Mouse (Mus musculus) heart, postnatal 25 days (tissue): ENCODE measurements around the gene 1700020N01Rik. TPM values are rescaled to one million over a fixed set of nuclear protein-coding genes. Genes with fewer than 3 reads are reported as not detected.

Experiments used
- DNase-seq: peaks from one replicate; pipeline ENCODE4 v3.0.0; 2022; ENCODE audit warnings: low spot score
- intact Hi-C: fragments of 180-260 bp; cut with DNase I; formaldehyde crosslinking; loops from one replicate; pipeline ENCODE4 v1.15.1; 2025
- total RNA-seq, 2 experiments: library from RNA; stranded (reverse); gene quantifications; 2 replicates each; pipeline ENCODE4 v1.2.3; 2021

1700020N01Rik gene
- total RNA-seq, 2 experiments from 2014 or later: not detected

DNA sequence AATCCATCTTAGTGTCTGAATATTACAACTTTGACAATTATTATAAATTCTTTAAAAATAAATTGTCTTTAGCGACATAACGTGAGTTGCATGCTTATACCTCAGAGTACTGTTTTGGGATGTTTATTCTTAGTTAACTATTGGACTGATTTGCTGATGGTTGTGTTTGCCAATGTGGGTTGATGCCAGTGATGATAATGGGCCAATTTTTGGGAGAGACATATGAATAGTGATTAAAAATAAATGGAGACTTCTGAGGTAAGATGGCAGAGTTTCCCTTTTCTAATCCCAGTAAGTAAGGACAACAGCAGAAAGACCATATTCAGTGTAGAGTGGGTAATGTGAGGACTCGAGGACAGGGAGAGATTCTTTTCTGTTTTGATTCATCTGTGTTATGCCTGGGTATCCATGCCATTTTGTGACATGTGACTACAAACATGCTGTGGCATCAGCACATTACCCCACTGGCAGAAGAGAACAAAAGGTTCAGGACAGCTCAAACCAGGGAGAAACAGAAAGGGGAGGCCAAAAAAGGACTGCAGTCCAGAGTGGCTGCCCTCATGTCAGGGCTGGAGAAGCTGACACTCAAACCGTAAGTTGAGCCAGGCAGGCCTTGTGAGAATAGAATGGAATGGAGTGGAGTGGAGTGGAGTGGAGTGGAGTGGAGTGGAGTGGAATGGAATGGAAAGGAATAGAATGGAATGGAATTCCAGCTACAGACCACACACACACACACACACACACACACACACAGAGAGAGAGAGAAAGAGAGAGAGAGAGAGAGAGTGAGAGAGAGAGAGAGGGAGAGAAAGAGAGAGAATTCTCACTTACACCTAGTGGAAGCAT is 4.7 kb upstream of the 1700020N01Rik start:
- intact Hi-C loops: no loop called here

DNA sequence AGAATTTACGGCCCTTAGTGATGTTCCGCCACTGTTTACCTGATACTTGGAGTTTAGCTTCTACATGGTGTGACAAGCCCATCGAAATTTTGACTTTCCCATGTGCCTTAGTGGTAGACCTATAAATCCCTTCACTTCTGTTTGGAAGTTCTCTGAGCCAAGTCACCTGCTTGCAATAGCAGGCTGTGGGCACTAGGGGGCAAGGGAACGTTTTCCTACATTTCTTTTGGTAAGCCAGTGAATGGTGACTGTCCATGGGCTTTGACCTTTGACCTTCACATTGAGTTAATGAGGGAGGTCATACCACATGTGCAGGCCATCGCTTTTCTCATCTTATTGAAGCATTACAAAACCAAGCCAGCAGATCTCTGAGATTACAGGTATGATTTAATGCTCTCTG is 8.0 kb downstream of the 1700020N01Rik start:
- intact Hi-C loops: loop anchor here (2.0 to 5.0 kb wide), 5 partner anchors 76 to 394 kb away; no protein-coding TSS in a partner anchor
- DNase-seq: peak; percentile 18

More for the DNA sequence above, 4.7 kb upstream of the 1700020N01Rik start:
- no peak for DNase-seq

DNA sequence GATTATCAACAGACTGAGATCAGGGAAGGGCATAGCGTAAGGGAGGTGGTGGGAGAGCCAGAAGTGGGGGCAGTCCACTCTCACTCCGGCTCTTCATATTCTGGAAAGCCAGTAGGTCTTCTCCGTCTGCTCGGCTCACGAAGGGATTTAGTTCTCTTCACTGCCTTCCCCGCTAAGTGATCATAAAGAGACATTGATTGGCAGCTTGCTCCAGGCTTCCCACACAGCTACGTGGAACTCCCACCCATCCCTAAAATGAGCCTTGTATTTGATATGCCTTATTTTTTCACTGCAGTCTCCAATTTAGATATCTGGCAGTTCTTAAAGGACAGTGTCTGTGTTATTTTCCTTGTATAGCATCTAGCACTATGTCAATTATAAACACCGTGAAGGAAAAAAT is 11.5 kb downstream of the 1700020N01Rik start:
- intact Hi-C loops: loop anchor here (2.0 to 5.0 kb wide), 4 partner anchors 24 to 222 kb away; no protein-coding TSS in a partner anchor

DNA sequence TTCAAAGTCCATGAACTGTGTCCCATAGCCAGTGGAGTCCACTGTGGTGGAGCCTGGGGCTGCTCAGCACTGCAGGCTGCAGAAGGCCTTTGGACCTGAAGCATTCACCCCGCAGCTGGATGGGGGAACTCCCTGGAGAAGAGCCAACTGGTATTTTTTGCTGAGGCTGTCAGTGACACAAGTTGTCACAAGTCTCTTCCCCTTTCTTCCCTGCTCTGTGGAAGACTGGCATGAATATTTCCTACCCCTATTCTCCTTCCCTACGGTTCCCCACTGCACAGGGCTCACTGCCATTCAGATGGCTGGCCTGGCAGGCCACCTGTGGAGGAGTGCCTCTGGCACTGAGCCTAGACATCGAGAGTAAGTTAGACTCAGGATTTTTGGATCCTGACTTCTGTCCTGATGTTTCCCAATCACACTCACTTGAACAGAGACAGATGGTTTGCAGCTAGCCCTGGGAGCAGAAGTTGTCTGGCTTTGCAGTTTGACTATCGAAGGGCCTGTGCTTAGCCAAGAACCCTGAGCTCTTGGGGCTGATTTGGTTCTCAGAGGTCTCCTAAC is 12.1 kb downstream of the 1700020N01Rik start:
- peak; percentile 56 for DNase-seq
- intact Hi-C loops: loop anchor here (2.0 kb wide), 1 partner anchor 24 kb away; no protein-coding TSS in a partner anchor

More for the DNA sequence above, 11.5 kb downstream of the 1700020N01Rik start:
- no peak for DNase-seq

DNA sequence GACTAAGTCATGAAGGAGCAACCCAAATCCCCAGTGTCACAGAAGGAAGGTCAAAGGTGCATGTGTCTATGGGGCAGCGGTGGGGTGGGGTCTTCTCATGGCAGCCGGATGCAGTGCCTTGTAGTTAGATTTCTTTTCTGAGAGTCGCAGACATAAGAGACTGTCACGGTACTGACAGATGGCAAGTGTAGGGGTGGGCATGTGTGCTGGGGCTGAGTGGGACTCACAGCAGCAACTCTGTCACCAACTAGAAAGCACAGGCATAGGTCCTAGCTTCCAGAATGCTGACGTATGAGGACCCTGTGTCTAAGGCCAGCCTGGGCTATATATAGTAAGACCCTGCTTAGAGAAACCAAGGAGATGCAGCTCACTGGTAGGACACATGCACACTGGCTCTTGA is 12.7 kb downstream of the 1700020N01Rik start:
- DNase-seq: no peak
- intact Hi-C loops: loop anchor here (2.0 kb wide), 1 partner anchor 23 kb away; no protein-coding TSS in a partner anchor

DNA sequence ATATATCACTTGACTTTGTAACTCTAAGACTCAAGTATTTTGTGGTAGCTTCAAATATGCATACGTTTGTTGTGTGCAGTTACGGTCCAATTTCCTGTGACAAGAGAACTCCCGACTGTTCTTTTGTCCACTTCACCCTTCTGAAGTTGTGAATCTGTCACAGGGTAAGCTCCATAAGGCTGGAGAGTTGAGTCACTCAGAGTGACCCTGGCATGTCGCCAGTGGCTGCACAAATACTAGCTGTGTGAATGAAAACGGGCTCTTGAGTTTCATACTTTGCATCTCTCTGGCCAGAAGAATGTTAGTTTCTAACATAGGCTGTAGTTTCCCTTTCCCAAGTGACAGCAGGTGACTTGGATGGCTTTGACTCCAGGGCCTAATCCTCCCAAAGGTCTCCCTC is 14.0 kb downstream of the 1700020N01Rik start:
- intact Hi-C loops: no loop called here
- DNase-seq: no peak

DNA sequence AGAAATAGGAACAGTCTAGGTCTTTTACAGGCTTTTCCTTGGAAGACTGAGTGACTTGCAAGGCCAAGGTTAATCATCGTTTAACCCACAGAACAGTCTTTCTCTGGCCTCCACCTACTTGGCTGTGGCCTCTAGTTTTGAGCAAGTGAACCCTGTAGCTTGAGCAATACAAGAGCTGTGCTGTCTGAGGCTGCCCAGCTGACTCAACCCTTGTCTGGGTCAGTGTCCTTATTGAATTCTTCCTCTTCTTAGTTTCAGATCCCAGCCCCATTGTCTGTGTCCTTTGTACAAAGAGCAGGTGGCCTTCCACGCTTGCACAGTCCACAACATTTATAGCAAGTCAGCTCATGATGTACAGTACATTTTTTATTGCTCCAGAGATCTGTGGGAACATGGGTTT is 16.6 kb downstream of the 1700020N01Rik start:
- intact Hi-C loops: no loop called here
- peak; percentile 38 for DNase-seq

DNA sequence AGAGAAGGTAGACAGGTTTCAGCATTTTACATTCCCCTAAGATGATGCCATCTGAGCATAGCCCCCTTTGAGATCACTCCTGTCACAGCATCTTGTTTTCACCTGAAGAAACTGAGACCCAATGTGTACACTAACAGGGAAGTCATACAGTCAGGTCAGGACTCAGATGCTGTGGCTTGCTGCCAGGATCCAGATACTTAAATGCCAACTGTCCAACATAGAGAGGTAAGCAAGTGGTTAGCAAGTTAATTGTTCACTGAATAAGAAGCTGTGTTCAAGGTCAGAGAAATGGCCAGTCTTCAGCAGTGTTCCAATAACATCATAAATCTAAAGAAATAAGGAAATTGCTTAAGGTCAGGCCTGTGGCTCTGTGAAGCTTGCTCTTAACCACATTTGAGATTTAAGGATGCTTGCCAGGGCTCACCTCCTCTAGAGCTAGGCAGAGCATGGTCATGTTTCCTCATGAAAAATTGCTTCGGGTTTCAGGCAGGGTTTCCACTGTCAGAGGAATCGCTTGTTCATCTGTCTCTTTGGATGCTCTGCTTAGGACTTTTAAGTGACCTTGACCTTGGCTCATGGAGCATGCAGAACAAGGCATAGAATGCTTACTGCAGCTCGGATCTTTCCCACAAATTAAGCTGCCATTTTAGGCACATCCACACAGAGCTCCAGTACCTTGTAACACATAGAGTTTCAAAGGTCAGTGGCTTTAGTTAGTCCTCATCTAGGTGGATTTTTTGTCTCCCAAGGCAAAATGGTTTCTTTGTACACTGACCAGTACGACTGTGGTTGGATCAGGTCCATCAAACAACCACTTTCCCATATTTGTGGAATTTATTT is 20.3 kb downstream of the 1700020N01Rik start:
- intact Hi-C loops: no loop called here
- DNase-seq: no peak

DNA sequence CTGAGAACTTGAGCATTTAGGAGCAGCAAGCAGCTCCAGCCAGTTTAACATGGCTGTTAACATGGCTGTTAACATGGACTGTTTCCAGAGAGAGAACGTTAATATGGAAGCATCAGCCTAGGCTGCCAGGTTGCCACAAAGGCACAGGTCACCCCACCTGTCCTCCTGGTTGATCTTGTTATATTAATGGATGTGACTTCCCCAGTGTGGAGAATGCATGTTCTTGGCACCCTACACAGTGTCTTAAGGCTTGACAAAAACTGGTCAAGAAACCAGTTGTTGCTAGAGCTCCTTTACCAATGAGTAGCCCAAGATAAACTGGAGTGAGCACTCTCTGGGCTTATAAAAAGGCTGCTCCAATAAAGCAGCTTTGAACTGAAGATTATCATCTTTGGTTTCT is 21.6 kb downstream of the 1700020N01Rik start:
- intact Hi-C loops: no loop called here
- DNase-seq: no peak

DNA sequence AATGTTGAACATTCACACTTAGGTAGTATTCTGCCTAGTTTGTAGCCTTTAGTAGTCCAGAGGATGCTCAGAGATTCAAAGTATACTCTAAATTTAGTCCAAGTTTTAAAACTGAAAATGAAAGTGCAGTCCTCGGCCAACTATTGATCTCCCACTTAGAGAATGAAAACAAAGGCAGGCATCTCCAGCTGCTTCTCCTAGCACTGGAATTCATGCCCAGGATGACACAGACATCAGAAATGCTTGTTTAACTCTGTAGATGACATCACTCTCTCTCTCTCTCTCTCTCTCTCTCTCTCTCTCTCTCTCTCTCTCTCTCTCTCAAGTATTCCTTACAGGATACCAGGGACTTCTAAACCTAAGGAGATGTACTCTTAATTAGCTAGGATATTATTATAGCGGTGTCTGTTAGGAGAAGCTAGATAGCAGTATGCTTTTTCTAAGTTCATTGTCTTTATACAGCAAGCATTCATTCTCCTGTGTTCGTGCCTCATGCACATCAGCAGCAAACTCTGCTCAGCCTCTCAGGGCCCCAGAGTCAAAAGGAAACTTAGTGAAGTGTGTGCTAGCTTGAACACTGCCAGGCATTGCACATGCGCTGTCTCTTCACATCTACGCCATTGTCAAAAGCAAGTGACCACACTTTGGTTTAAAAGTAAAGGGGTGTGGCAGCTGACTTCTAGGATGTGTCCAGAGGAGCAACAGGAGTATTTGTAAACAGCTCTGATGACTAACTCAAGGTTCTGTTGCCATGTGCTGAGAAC is 26.0 kb downstream of the 1700020N01Rik start:
- no peak for DNase-seq
- intact Hi-C loops: no loop called here

DNA sequence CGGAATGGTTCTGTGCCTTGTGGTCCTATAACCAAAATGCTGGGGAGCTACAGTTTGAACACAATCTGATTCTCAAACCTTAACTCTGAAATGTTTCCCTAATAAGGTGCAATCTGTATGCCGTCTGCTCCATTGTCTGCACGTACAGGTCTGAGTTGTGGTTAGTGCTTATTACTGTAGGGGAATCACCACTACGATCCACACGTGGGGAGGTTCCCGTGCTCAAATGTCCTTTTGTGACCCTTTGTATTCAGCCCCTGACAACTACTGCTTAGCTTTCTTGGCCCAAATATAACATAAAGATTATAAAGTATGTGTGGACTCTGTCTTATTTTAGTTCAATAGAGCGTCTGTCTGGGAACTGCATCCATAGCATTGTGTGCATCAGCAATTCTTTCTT is 29.1 kb downstream of the 1700020N01Rik start:
- DNase-seq: no peak

DNA sequence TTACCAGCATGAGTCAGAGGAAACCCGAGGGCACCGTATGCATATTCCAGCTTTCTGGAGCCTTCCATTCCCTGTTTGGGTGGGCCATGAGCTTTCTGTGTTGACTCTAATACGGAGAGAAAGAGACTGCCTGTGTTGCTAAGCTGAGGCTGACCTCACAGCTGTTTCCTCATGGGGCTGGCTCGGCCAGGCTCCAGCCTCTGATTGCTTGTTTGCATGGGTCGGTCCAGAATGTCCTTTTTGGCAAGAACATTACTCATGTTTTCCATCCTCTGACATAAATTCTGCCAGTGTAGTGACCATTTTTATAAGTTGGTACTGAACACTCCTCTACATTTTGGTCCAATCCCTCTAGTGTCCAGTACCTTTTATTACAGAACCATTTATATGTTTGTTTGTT is 35.6 kb downstream of the 1700020N01Rik start:
- peak; percentile 85 for DNase-seq
- intact Hi-C loops: loop anchor here (2.0 kb wide), 2 partner anchors 24 to 38 kb away; no protein-coding TSS in a partner anchor

More for the DNA sequence above, 29.1 kb downstream of the 1700020N01Rik start:
- intact Hi-C loops: no loop called here

DNA sequence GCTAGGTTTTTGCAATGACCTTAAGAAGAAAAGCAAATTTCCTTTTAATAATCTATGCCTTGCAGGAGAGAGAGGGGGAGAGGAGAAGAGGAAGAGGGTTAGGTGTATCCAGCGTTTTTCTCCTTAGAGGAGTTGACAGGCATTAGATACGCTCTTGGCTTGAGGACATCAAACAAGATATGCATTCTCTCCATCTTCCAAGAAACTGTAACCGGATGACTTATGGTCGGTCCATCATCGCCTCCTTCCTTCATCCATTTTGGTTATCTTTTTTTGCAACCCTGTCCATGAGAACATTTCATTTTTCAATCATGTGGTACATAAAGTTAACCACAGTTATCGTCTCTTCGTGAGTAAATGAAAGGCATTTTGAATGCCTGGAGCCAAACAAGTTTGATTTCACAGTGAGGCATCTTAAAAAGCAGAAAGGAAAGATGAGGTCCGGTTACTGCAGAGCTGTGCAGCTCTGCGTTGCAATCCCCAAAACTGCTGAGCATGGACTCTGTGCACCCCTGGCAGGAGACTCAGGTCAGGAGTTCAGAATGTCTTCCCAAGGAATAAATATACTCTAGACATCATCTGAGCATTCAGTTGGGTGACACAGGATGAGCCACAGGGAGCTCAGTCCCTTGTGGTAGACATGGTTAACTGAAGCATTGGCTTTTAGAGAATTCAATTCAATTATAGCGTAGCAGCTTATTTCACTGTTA is 36.2 kb downstream of the 1700020N01Rik start:
- DNase-seq: no peak
- intact Hi-C loops: loop anchor here (2.0 kb wide), 2 partner anchors 24 to 38 kb away; no protein-coding TSS in a partner anchor

DNA sequence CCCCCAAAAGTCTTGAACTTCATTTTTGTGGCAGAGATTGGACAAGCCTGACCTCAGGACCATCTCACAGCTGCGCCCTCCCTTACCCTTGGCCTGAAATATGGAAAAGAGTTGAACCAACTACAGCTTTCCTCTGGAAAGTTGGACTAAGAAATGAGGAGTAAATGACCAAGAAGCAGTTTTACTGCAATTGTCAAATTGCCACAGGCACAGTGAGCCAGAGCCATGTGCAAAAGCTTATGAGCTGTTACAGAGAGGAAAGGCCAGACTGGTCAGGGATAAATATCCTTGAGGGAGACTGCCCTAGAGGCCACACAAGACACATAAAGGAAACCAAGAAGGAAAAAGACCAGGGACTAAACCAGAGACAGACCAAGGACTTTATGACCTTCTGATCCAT is 38.5 kb downstream of the 1700020N01Rik start:
- intact Hi-C loops: no loop called here
- no peak for DNase-seq

DNA sequence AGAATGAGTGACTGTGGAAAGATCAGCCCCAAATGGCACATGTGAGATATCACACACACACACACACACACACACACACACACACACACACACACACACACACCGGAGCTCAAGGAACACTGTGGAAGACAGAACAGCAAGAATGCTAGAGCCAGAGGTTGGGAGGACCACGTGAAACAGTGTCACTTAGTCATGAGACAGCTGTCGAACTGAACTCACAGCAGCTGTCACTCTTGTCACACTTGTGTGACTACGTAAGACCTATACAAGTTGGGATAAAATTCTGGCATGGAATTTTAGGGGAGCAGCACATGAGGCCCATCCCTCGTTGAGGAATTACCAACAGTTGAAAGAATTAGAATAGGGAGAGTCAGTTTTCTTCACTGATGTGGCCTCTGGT is 39.7 kb downstream of the 1700020N01Rik start:
- DNase-seq: no peak
- intact Hi-C loops: no loop called here

DNA sequence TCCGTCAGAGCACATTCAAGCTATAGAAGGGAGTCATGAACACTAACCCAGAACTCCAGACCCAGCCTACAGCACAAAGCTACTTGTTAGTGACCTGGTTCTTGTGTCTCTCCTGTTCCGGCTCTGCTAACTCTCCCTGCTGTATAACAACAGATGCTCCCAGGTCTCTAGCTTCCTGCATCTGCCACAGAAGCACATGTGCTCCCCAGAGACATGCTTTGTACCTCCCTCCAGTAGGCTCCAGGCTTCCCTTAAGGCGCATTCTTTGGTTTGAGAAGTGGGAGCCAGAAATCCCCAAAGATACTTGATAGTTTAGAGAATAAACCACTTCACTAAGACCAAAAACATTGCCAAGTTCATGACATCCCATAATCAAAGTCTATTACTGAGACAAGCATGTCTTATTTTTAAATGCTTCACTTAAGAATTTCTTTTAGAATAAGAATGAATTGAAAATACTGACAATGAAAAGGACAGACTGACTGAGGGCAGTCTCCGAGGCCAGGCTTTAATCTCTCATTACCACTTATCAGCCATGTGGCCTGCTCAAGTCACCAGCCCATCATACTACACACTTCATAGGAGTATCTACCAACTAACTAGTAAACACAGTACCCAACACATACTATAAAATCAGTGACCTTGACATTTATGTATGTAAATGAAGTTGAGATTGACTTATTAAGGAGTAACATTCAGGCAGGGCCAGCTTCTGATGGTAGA is 43.2 kb downstream of the 1700020N01Rik start:
- peak; percentile 9 for DNase-seq
- intact Hi-C loops: no loop called here

DNA sequence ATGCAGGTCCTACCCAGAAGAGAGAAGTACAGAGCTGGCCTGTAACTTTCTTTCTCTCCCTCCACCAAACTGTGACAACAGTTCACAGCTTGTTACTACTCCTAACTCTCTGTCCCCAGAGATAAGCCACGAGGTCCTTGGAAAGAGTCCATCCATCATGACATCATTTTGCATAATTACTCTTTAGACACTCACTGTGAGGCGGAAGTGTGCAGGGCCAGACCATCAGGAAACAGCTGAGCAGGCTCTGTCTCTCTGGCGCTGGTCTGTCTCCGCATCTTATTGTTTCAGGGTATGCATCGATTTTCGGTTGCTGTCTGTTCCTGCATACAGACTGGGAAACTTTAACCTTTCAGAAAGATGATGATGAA is 43.8 kb downstream of the 1700020N01Rik start:
- DNase-seq: peak; percentile 51

DNA sequence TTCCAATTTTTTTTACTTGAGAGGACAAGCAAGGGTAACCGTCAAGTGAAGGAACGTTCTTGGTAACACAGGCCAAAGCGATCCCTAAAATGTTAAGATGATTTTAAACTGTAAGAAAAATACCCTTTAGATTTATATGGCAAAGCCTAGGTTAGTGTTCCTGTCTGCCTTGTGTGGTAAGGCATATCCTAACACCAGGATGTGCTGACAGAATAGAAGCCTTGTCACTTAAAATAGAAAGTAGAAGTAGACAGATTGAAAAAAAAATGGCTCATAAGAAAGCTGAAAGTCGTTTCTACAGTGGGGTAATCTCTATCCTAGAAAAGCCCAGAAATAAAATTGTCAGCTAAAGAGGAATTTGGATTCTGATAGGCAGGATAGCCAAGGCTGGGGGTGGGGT is 58.4 kb downstream of the 1700020N01Rik start:
- DNase-seq: no peak
- intact Hi-C loops: no loop called here

More for the DNA sequence above, 43.8 kb downstream of the 1700020N01Rik start:
- intact Hi-C loops: no loop called here
